Mouse (Mus musculus) liver, embryonic 14.5 days (tissue): ENCODE data around the gene Dnaaf2.

Experiments used
- CTCF ChIP-seq: IDR thresholded peaks from 2 replicates; pipeline ENCODE4 v1.5.1; 2016; ENCODE audit warnings: antibody characterized with exemption, low read depth, control low read depth
- EP300 ChIP-seq: IDR thresholded peaks from 2 replicates; pipeline ENCODE4 v1.6.1; 2016; ENCODE audit warnings: antibody characterized with exemption, low read depth

- no peak for TF ChIP-seq CTCF
- TF ChIP-seq EP300 = no peak
These were observed 40.1 kb upstream of the Dnaaf2 start for GRCm38 (mm10) chr12:69238284-69238683.
